Mouse (Mus musculus): ENCODE measurements at regions not wholly inside any gene's neighbourhood (a gene's known extent, or its start where the extent isn't known, plus 50 kb on each side); places are given as distances from the start of the nearest gene placed in this dataset.
"Not testable (repeated sequence)": the region's sequence is repeated elsewhere in the genome, so short reads cannot be mapped to it uniquely, and the experiment has no call there.

DNA sequence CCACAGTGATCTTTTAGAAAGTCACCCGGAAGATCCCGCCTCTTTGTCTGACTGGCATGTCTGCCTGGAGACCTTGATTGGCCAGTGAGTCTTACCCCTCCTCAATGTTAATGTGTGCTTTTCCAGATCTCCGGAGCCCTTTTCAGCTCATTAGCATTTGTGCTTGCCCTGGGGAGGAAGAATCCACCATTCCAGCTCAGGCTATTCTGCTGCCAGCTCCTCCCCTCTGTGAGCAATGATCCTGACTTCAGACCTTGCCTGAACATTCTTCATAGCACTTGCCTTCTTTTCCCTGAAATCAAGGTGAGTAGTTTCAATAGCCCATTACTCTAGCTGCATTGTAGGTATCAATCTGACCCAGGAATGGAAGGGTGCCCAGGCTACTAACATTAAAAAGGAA is 102.2 kb upstream of the Gm10767 start:
- not testable (repeated sequence) for H3K27ac ChIP-seq (ENCODE audit: insufficient read depth, low read length); H3K9ac ChIP-seq (ENCODE audit: low read depth, poor library complexity, severe bottlenecking); H3K4me1 ChIP-seq (ENCODE audit: control insufficient read depth, insufficient read depth, low read length); H3K27me3 ChIP-seq (ENCODE audit: control insufficient read depth, insufficient read depth, low read length, poor library complexity, severe bottlenecking); H3K9me3 ChIP-seq (replicated peaks; ENCODE audit: control insufficient read depth, insufficient read depth, low read length, poor library complexity, severe bottlenecking); H3K36me3 ChIP-seq (ENCODE audit: control insufficient read depth, insufficient read depth, low read length, poor library complexity, severe bottlenecking)
- peak overlapping the region; percentile 27; the same call in 1 of the 2 replicates for H3K4me3 ChIP-seq (ENCODE audit: low read depth, low read length)

DNA sequence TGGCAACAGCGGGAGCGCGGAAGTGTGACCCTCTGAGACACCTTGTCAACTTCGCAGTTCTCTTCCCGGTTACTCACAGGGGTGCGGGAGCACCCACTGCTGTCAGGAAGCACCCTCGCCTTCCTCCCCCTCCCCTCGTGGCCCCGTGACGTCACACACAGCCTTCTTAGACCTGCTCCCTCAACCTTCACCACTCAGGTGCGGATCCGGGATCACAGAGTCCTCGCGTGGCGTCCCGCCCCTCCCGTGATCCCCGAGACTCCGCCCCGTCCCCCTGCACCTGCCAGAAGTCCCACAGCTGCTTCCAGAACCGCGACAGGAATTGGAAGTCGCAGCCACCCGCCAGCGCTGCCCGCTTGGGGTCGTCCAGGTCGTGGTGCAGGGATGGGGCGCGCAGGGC is 97.1 kb upstream of the Gm10767 start:
- H3K27me3 ChIP-seq (ENCODE audit: control insufficient read depth, insufficient read depth, low read length, poor library complexity, severe bottlenecking): not testable (repeated sequence)
- H3K4me3 ChIP-seq (ENCODE audit: low read depth, low read length): peak overlapping the region; percentile 65

More for the DNA sequence above, 97.1 kb upstream of the Gm10767 start:
- H3K27ac ChIP-seq (ENCODE audit: insufficient read depth, low read length); H3K36me3 ChIP-seq (ENCODE audit: control insufficient read depth, insufficient read depth, low read length, poor library complexity, severe bottlenecking); H3K4me1 ChIP-seq (ENCODE audit: control insufficient read depth, insufficient read depth, low read length); H3K9me3 ChIP-seq (replicated peaks; ENCODE audit: control insufficient read depth, insufficient read depth, low read length, poor library complexity, severe bottlenecking): not testable (repeated sequence)
- peak overlapping the region; percentile 63 for H3K9ac ChIP-seq (ENCODE audit: low read depth, poor library complexity, severe bottlenecking)
